Mouse (Mus musculus): Measurements from ENCODE around the gene Rpl14. TPM values are rescaled to one million over a fixed set of nuclear protein-coding genes. Genes with fewer than 3 reads are reported as not detected.
A peak's percentile ranks its signal among the peaks of the same experiment; 100 is the strongest.

The Rpl14 gene
- polyA plus RNA-seq, 1 experiment from 2014 or later: 492 TPM

GRCm38 (mm10) chr9:120575748-120576661, 4.8 kb downstream of the Rpl14 start:
- Histone ChIP-seq H3K27me3 (replicated peaks) (no peaks in the 10 kb centered on the region), H3K4me2 (no peak overlapping the region), H3K4me1 (replicated peaks) (peaks cover 18% of the 10 kb centered on the region), H3K4me3 (no peak overlapping the region), H3K36me3 (peaks cover 39% of the 10 kb centered on the region), H3K27ac (ENCODE audit: poor library complexity, severe bottlenecking) (no peak overlapping the region), H3K9ac (no peak overlapping the region), H3K9me3 (replicated peaks) (no peaks in the 10 kb centered on the region)
- no peak for ATAC-seq (ENCODE audit: insufficient number of reproducible peaks, low FRiP score)
- 59% methylated on average over 6 of the region's 6 CpGs for WGBS

GRCm38 (mm10) chr9:120576662-120577013, 5.4 kb downstream of the Rpl14 start:
- Histone ChIP-seq H3K4me1 (replicated peaks) (peaks cover 18% of the 10 kb centered on the region), H3K36me3 (peaks cover 39% of the 10 kb centered on the region), H3K9ac (no peak overlapping the region), H3K9me3 (replicated peaks) (no peaks in the 10 kb centered on the region), H3K4me2 (peak overlapping the region; percentile 88), H3K27me3 (replicated peaks) (no peaks in the 10 kb centered on the region), H3K4me3 (peak overlapping the region; percentile 75), H3K27ac (ENCODE audit: poor library complexity, severe bottlenecking) (no peak overlapping the region)
- ATAC-seq (ENCODE audit: insufficient number of reproducible peaks, low FRiP score): no peak
- 7% methylated on average over 4 of the region's 4 CpGs for WGBS

- Histone ChIP-seq H3K9me3 (replicated peaks) (no peaks in the 10 kb centered on the region), H3K4me2 (peak overlapping the region; percentile 88), H3K4me3 (peak overlapping the region; percentile 75), H3K4me1 (replicated peaks) (peaks cover 20% of the 10 kb centered on the region), H3K27me3 (replicated peaks) (no peaks in the 10 kb centered on the region), H3K27ac (ENCODE audit: poor library complexity, severe bottlenecking) (peak overlapping the region; percentile 41; the same call in 1 of the 2 replicates), H3K36me3 (peaks cover 39% of the 10 kb centered on the region), H3K9ac (peak overlapping the region; percentile 87)
- ATAC-seq (ENCODE audit: insufficient number of reproducible peaks, low FRiP score): peak; percentile 95
- under 1% methylated on average over 43 of the region's 43 CpGs for WGBS
Measured at GRCm38 (mm10) chr9:120577133-120577651, 5.9 kb downstream of the Rpl14 start.

GRCm38 (mm10) chr9:120577706-120578405, 6.6 kb downstream of the Rpl14 start:
- Histone ChIP-seq H3K27me3 (replicated peaks) (no peaks in the 10 kb centered on the region), H3K4me2 (peak overlapping the region; percentile 88), H3K9me3 (replicated peaks) (no peaks in the 10 kb centered on the region), H3K9ac (peak overlapping the region; percentile 87), H3K4me1 (replicated peaks) (peaks cover 15% of the 10 kb centered on the region), H3K27ac (ENCODE audit: poor library complexity, severe bottlenecking) (0 out of 2 replicates have a peak overlapping the region, but pooled peaks have one; percentile 41), H3K4me3 (peak overlapping the region; percentile 75), H3K36me3 (peaks cover 35% of the 10 kb centered on the region)
- WGBS: 53% methylated on average over 12 of the region's 12 CpGs
- ATAC-seq (ENCODE audit: insufficient number of reproducible peaks, low FRiP score): no peak

- no peak overlapping the region for H3K4me2 ChIP-seq
- no peak for ATAC-seq (ENCODE audit: insufficient number of reproducible peaks, low FRiP score)
Measured at GRCm38 (mm10) chr9:120578701-120579100, 7.5 kb downstream of the Rpl14 start.

GRCm38 (mm10) chr9:120579808-120580207, 8.6 kb downstream of the Rpl14 start:
- no peak overlapping the region for H3K9ac ChIP-seq
- H3K27ac ChIP-seq (ENCODE audit: poor library complexity, severe bottlenecking): no peak overlapping the region
- peaks cover 16% of the 10 kb centered on the region for H3K36me3 ChIP-seq
- no peaks in the 10 kb centered on the region for H3K9me3 ChIP-seq (replicated peaks)
- H3K27me3 ChIP-seq (replicated peaks): no peaks in the 10 kb centered on the region
- H3K4me1 ChIP-seq (replicated peaks): peaks cover 17% of the 10 kb centered on the region
- no peak for ATAC-seq (ENCODE audit: insufficient number of reproducible peaks, low FRiP score)
- H3K4me3 ChIP-seq: no peak overlapping the region
- H3K4me2 ChIP-seq: no peak overlapping the region
- WGBS: 78% methylated on average over 7 of the region's 7 CpGs

More at GRCm38 (mm10) chr9:120578701-120579100, 7.5 kb downstream of the Rpl14 start:
- Histone ChIP-seq H3K27me3 (replicated peaks) (no peaks in the 10 kb centered on the region), H3K27ac (ENCODE audit: poor library complexity, severe bottlenecking) (no peak overlapping the region), H3K36me3 (peaks cover 27% of the 10 kb centered on the region), H3K9ac (no peak overlapping the region), H3K4me3 (no peak overlapping the region), H3K9me3 (replicated peaks) (no peaks in the 10 kb centered on the region), H3K4me1 (replicated peaks) (peaks cover 17% of the 10 kb centered on the region)
- 56% methylated on average over 6 of the region's 6 CpGs for WGBS

GRCm38 (mm10) chr9:120581941-120582618, 10.8 kb downstream of the Rpl14 start:
- peak; percentile 72 for ATAC-seq (ENCODE audit: insufficient number of reproducible peaks, low FRiP score)
- peak overlapping the region; percentile 72 for H3K9ac ChIP-seq
- peak overlapping the region; percentile 62 for H3K27ac ChIP-seq (ENCODE audit: poor library complexity, severe bottlenecking)
- H3K27me3 ChIP-seq (replicated peaks): no peaks in the 10 kb centered on the region
- no peaks in the 10 kb centered on the region for H3K9me3 ChIP-seq (replicated peaks)
- peak overlapping the region; percentile 49 for H3K4me3 ChIP-seq
- H3K36me3 ChIP-seq: no peaks in the 10 kb centered on the region
- peak overlapping the region; percentile 94 for H3K4me2 ChIP-seq
- WGBS: 11% methylated on average over 21 of the region's 21 CpGs
- H3K4me1 ChIP-seq (replicated peaks): peaks cover 17% of the 10 kb centered on the region

GRCm38 (mm10) chr9:120582619-120583308, 11.5 kb downstream of the Rpl14 start:
- H3K4me1 ChIP-seq (replicated peaks): peaks cover 14% of the 10 kb centered on the region
- peak overlapping the region; percentile 72 for H3K9ac ChIP-seq
- H3K4me2 ChIP-seq: peak overlapping the region; percentile 94
- H3K27me3 ChIP-seq (replicated peaks): no peaks in the 10 kb centered on the region
- ATAC-seq (ENCODE audit: insufficient number of reproducible peaks, low FRiP score): peak; percentile 86
- 12% methylated on average over 28 of the region's 28 CpGs for WGBS
- peak overlapping the region; percentile 49 for H3K4me3 ChIP-seq
- no peaks in the 10 kb centered on the region for H3K36me3 ChIP-seq
- no peaks in the 10 kb centered on the region for H3K9me3 ChIP-seq (replicated peaks)
- peak overlapping the region; percentile 62 for H3K27ac ChIP-seq (ENCODE audit: poor library complexity, severe bottlenecking)

- WGBS: 75% methylated on average over 3 of the region's 3 CpGs
- Histone ChIP-seq H3K4me2 (peak overlapping the region; percentile 94), H3K4me3 (no peak overlapping the region), H3K9ac (peak overlapping the region; percentile 64; the same call in 1 of the 2 replicates), H3K27me3 (replicated peaks) (no peaks in the 10 kb centered on the region), H3K36me3 (no peaks in the 10 kb centered on the region), H3K4me1 (replicated peaks) (peaks cover 12% of the 10 kb centered on the region), H3K9me3 (replicated peaks) (no peaks in the 10 kb centered on the region), H3K27ac (ENCODE audit: poor library complexity, severe bottlenecking) (no peak overlapping the region)
- no peak for ATAC-seq (ENCODE audit: insufficient number of reproducible peaks, low FRiP score)
Measured at GRCm38 (mm10) chr9:120583314-120583713, 12.1 kb downstream of the Rpl14 start.

- no peak overlapping the region for H3K27ac ChIP-seq (ENCODE audit: poor library complexity, severe bottlenecking)
- H3K9me3 ChIP-seq (replicated peaks): no peaks in the 10 kb centered on the region
- no peaks in the 10 kb centered on the region for H3K36me3 ChIP-seq
- H3K27me3 ChIP-seq (replicated peaks): no peaks in the 10 kb centered on the region
- no peak overlapping the region for H3K4me2 ChIP-seq
- no peak overlapping the region for H3K9ac ChIP-seq
- peaks cover 12% of the 10 kb centered on the region for H3K4me1 ChIP-seq (replicated peaks)
- WGBS: 12% methylated on average over 3 of the region's 3 CpGs
- no peak overlapping the region for H3K4me3 ChIP-seq
- ATAC-seq (ENCODE audit: insufficient number of reproducible peaks, low FRiP score): no peak
Measured at GRCm38 (mm10) chr9:120586546-120586945, 15.3 kb downstream of the Rpl14 start.
